Mouse (Mus musculus): ENCODE results near the gene Ift140. TPM values are rescaled to one million over a fixed set of nuclear protein-coding genes. Genes with fewer than 3 reads are reported as not detected.

The Ift140 gene
- 21.0 and 22.9 TPM in 2 replicates for polyA plus RNA-seq (2012; rRNA removed)

DNA sequence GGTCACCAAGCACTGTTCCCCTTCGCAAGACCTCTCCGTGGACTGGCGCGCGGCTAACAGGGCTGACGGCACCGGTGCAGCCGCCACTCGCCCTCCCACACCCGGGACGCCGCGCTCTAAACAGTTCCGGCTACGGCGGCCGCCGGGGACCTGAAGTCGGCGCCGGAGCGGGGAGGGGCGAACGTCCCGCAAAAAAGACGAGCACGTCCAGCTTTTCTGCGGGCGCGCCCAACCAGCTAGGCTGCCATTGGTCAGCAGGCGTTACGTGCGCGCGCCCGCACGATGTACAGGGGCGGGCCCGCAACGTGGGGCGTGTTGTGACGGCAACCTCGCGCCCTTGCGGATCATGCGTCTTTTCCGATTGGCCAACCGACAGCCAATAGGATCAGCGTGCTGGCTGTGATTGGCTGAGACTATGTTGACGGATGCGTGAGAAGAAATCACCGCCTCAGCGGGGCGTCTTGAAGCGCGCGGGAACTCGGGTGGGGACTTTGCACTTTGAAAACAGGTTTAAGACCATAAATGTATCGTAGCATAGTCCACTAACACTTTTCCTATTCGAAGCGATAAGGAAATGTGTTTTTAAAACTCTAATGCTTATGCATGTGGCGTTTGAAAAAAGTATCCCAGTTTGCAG is at the start of gene Ift140, which contains the start of gene Cramp1l:
TSS of gene Ift140 (plus strand) at position 431 of the 637 bp plus-strand sequence.
TSS of gene Cramp1l (minus strand) at position 134 of the 637 bp plus-strand sequence.

DNA sequence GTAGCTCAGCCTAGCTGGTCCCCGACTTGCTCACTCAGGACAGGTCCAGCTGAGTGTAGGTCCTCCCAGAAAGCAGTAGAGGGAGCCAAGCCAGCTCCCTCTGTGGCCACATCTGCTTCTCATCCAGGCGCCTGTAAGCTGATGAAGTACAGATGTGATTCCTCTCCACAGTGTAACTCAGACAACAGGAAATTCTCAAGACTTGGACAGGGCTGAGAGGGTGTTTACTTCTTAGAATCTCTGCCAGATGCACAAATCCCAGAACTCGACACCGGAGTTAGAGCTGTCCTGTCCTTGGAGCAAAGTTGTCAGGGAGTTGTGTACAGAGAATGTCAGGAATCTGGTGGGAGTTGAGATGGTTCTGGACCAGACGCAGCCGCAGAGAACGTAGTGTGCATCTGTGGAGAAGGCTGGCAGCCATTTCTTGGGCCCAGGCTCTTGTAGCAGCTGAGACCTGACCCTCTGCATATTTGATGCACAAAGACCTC is 67.6 kb downstream of the Ift140 start, which contains the start of gene Tmem204:
TSS of gene Tmem204 (minus strand) at position 148 of the 488 bp plus-strand sequence.

DNA sequence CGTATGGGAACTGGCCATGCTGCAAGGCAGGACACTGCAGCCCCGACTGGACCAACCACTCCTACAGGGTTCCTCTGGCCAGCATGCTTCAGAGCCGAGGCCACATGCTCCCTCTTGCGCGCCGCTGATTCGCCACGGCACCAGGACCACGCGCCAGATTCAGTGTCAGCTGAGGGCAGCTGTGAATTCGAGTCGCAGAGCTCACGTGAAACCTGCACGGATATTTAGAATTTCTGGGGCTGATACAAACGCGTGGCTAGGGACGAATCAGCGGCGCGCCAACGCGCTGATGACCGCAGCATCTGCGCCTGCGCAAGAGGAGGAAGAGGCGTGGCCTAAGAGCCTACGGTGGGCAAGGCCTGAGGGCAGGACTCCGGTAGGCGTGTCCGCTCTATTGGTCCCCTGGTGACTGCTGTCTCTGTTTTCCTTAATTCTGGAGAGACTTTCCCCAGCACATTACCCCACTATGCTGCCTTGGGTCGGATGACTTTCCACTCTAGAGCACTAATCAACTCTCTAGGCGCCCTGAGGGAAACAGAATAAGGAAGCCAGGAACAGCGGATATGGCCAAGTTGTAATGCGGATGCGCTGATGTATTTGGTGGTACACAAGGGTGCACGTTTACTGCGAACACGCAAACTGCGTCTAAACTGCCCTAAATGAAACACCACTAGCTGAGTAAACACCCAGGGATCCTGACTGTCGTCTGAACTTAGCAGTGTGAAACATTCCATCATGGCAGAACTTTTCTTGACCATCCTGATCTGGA is 100.0 kb downstream of the Ift140 start, which contains the start of gene Telo2:
TSS of gene Telo2 (minus strand) at position 304 of the 769 bp plus-strand sequence.

DNA sequence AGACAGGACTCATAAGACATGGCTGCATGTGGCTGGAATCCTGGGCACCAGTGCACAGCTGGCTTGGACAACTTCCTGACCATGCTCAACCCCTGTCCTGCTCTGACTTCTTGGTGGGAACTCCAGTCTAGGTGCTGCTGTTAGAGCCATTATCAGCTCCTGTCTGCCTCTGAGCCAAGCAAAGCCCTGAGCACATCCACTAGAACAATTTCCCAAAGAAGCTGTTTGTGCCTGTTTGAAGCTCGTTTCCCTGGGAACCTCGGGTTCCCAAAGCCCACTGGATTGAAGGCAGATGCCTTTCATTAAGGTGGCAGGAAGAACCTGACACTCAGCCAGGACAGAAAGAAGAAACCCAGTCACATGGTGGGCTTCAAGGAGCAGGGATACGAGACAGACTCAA is 104.5 kb downstream of the Ift140 start, which contains the start of gene Ptx4:
TSS of gene Ptx4 (plus strand) at position 355 of the 400 bp plus-strand sequence.

DNA sequence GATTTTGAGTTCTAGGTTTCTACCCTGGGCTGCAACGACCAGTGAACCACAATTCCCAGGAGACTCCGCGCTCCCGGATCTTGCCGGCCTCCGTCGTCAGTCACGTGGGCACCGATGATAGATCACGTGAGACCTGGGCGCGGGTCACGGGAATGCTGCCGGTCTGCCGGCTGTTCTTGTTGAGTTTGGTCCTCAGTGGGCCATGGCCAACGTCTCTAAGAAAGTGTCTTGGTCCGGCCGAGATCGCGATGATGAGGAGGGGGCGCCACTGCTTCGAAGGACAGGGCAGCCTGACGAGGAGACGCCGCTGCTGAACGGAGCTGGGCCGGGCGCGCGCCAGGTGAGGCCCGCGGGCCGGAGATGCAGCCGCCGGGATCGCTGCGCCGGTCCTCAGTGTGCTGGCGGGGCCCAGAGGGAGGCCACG is 117.4 kb downstream of the Ift140 start, which contains the start of gene Clcn7:
TSS of gene Clcn7 (plus strand) at position 117 of the 424 bp plus-strand sequence.

Other genes with a start within 250 kb of the Ift140 start
- gene Meiob, start 211.8 kb upstream of the Ift140 start, polyA plus RNA-seq (2012; rRNA removed), result not detected in 2 replicates
- 34.3 and 35.3 TPM in 2 replicates for gene Hagh, start 175.9 kb upstream of the Ift140 start, polyA plus RNA-seq (2012; rRNA removed)
- 16.0 and 16.6 TPM in 2 replicates for gene Fahd1, start 165.7 kb upstream of the Ift140 start, polyA plus RNA-seq (2012; rRNA removed)
- 0.05 and 0.13 TPM in 2 replicates for gene Igfals, start 150.1 kb upstream of the Ift140 start, polyA plus RNA-seq (2012; rRNA removed)
- gene Nubp2, start 129.7 kb upstream of the Ift140 start, polyA plus RNA-seq (2012; rRNA removed), result 32.7 and 32.9 TPM in 2 replicates
- gene Spsb3, start 129.4 kb upstream of the Ift140 start, polyA plus RNA-seq (2012; rRNA removed), result 79.6 and 81.9 TPM in 2 replicates
- gene Eme2, start 121.0 kb upstream of the Ift140 start, polyA plus RNA-seq (2012; rRNA removed), result 39.1 and 48.1 TPM in 2 replicates
- 107 and 108 TPM in 2 replicates for gene Mrps34, start 121.0 kb upstream of the Ift140 start, polyA plus RNA-seq (2012; rRNA removed)
- 77.0 and 84.1 TPM in 2 replicates for gene Nme3, start 119.6 kb upstream of the Ift140 start, polyA plus RNA-seq (2012; rRNA removed)
- gene Mapk8ip3, start 79.1 kb upstream of the Ift140 start, polyA plus RNA-seq (2012; rRNA removed), result 193 and 206 TPM in 2 replicates
- gene Jpt2, start 55.4 kb upstream of the Ift140 start, polyA plus RNA-seq (2012; rRNA removed), result 72.1 and 74.9 TPM in 2 replicates
- 31.5 and 32.5 TPM in 2 replicates for gene Cramp1l, start 297 bp upstream of the Ift140 start, polyA plus RNA-seq (2012; rRNA removed)
- gene Tmem204, start 67.5 kb downstream of the Ift140 start, polyA plus RNA-seq (2012; rRNA removed), result 7.2 and 7.5 TPM in 2 replicates
- gene Telo2, start 99.9 kb downstream of the Ift140 start, polyA plus RNA-seq (2012; rRNA removed), result 35.8 and 39.1 TPM in 2 replicates
- 0.21 TPM in 1 of 2 replicates, not detected in the other for gene Ptx4, start 104.7 kb downstream of the Ift140 start, polyA plus RNA-seq (2012; rRNA removed)
- gene Clcn7, start 117.3 kb downstream of the Ift140 start, polyA plus RNA-seq (2012; rRNA removed), result 37.8 and 40.8 TPM in 2 replicates
- gene Ccdc154, start 146.4 kb downstream of the Ift140 start, polyA plus RNA-seq (2012; rRNA removed), result not detected in 2 replicates
- gene Gm38655, start 159.4 kb downstream of the Ift140 start, polyA plus RNA-seq (2012; rRNA removed), result not detected in 2 replicates
- 28.0 and 28.7 TPM in 2 replicates for gene BC003965, start 168.5 kb downstream of the Ift140 start, polyA plus RNA-seq (2012; rRNA removed)
- gene Unkl, start 172.3 kb downstream of the Ift140 start, polyA plus RNA-seq (2012; rRNA removed), result 19.9 and 21.1 TPM in 2 replicates
- gene Gnptg, start 224.0 kb downstream of the Ift140 start, polyA plus RNA-seq (2012; rRNA removed), result 81.6 and 84.9 TPM in 2 replicates
- gene Tsr3, start 224.1 kb downstream of the Ift140 start, polyA plus RNA-seq (2012; rRNA removed), result 49.1 and 51.0 TPM in 2 replicates
- 13.0 and 13.9 TPM in 2 replicates for gene Baiap3, start 240.3 kb downstream of the Ift140 start, polyA plus RNA-seq (2012; rRNA removed)